Mouse (Mus musculus) myocyte (in vitro differentiated cells): ENCODE measurements around the gene Iqch. TPM values are rescaled to one million over a fixed set of nuclear protein-coding genes. Genes with fewer than 3 reads are reported as not detected.

Source experiments
- H3K27me3 ChIP-seq: one replicate; pipeline ENCODE4 v1.6.1; 2011; ENCODE audit not compliant: control insufficient read depth, insufficient read depth, insufficient read length
- H3K36me3 ChIP-seq: one replicate; pipeline ENCODE4 v1.6.1; 2011; ENCODE audit not compliant: control insufficient read depth, insufficient read depth
- H3K4me2 ChIP-seq: one replicate; pipeline ENCODE4 v1.6.1; 2011; ENCODE audit warnings: low read depth, control low read depth
- H3K4me3 ChIP-seq: one replicate; pipeline ENCODE4 v1.5.1; 2011; ENCODE audit warnings: mild to moderate bottlenecking, control low read depth, moderate library complexity
- H3K79me2 ChIP-seq: one replicate; pipeline ENCODE4 v1.6.1; 2011; ENCODE audit not compliant: control insufficient read depth, insufficient read depth
- H3ac ChIP-seq: one replicate; pipeline ENCODE4 v1.6.1; 2011; ENCODE audit not compliant: control insufficient read depth, insufficient read length
- CEBPB ChIP-seq: IDR thresholded peaks from 2 replicates; pipeline ENCODE4 v1.6.1; 2011; ENCODE audit warnings: mild to moderate bottlenecking, moderate library complexity; ENCODE audit not compliant: poor library complexity, insufficient read depth, severe bottlenecking
- E2F4 ChIP-seq: IDR thresholded peaks from one replicate; pipeline ENCODE4 v1.6.1; 2011; ENCODE audit warnings: mild to moderate bottlenecking, control low read depth, moderate library complexity; ENCODE audit not compliant: insufficient read depth
- MAX ChIP-seq: IDR thresholded peaks from one replicate; pipeline ENCODE4 v1.6.1; 2011; ENCODE audit warnings: low read depth, mild to moderate bottlenecking, control low read depth
- MYOD1 ChIP-seq, 3 experiments: IDR thresholded peaks; one replicate each; pipeline ENCODE4 v1.6.1; 2011; ENCODE audit warnings: control low read depth in 2 of 3, low read depth in 2 of 3, mild to moderate bottlenecking in 2 of 3, moderate library complexity in 1 of 3; ENCODE audit not compliant: insufficient read length in 2 of 3, control insufficient read depth in 1 of 3
- MYOG ChIP-seq, 3 experiments: IDR thresholded peaks; one replicate each; pipeline ENCODE4 v1.6.1; 2011; ENCODE audit warnings: control low read depth in 2 of 3, low read depth in 2 of 3, mild to moderate bottlenecking in 2 of 3; ENCODE audit not compliant: insufficient read length in 2 of 3, control insufficient read depth in 1 of 3, insufficient read depth in 1 of 3
- POLR2A ChIP-seq: IDR thresholded peaks from one replicate; pipeline ENCODE4 v1.6.1; 2011; ENCODE audit warnings: low read depth, mild to moderate bottlenecking, control low read depth, moderate library complexity; ENCODE audit not compliant: insufficient read length
- POLR2AphosphoS2 ChIP-seq: IDR thresholded peaks from one replicate; pipeline ENCODE4 v1.6.1; 2011; ENCODE audit warnings: low read depth, control low read depth; ENCODE audit not compliant: insufficient read length
- REST ChIP-seq: IDR thresholded peaks from one replicate; pipeline ENCODE4 v1.6.1; 2011; ENCODE audit warnings: mild to moderate bottlenecking, control low read depth, moderate library complexity; ENCODE audit not compliant: insufficient read depth, insufficient read length
- SRF ChIP-seq: IDR thresholded peaks from one replicate; pipeline ENCODE4 v1.6.1; 2011; ENCODE audit warnings: low read depth; ENCODE audit not compliant: control insufficient read depth, insufficient read length
- TCF12 ChIP-seq: IDR thresholded peaks from one replicate; pipeline ENCODE4 v1.6.1; 2011; ENCODE audit warnings: mild to moderate bottlenecking, control low read depth; ENCODE audit not compliant: poor library complexity, insufficient read depth, severe bottlenecking
- TCF3 ChIP-seq: IDR thresholded peaks from one replicate; pipeline ENCODE4 v1.6.1; 2011; ENCODE audit warnings: low read depth, control low read depth; ENCODE audit not compliant: insufficient read length
- USF1 ChIP-seq: IDR thresholded peaks from one replicate; pipeline ENCODE4 v1.6.1; 2011; ENCODE audit warnings: low read depth, mild to moderate bottlenecking, control low read depth, moderate library complexity
- polyA plus RNA-seq: library from polyadenylated mRNA; unstranded; fragments of >200 nt; fragmentation: generic; extraction: Trizol; gene quantifications from one replicate; pipeline ENCODE4 v1.2.1, GENCODE M21; 2012; ENCODE audit warnings: missing spikeins

Gene Iqch
- polyA plus RNA-seq, 1 experiment = not detected

GRCm38 (mm10) chr9:63507110-63507509, 95.2 kb downstream of the Iqch start:
- H3K36me3 ChIP-seq = no peaks in the 10 kb centered on the region
- H3K27me3 ChIP-seq = peaks cover 36% of the 10 kb centered on the region
- no peak overlapping the region for H3K4me3 ChIP-seq
- no peak for TF ChIP-seq MYOG (IDR thresholded peaks at IDR 0.05; ENCODE audit: control insufficient read depth in 1 of 3, insufficient read depth in 1 of 3, insufficient read length in 2 of 3, low read depth in 2 of 3)
- TF ChIP-seq E2F4 = no peak
- TF ChIP-seq CEBPB = no peak
- no peak for TF ChIP-seq SRF
- no peak for TF ChIP-seq MYOD1 (IDR thresholded peaks at IDR 0.05; ENCODE audit: control insufficient read depth in 1 of 3, insufficient read length in 2 of 3, low read depth in 2 of 3)
- TF ChIP-seq USF1 = no peak
- TF ChIP-seq MAX = no peak
- no peak for TF ChIP-seq POLR2A
- TF ChIP-seq TCF3 = no peak
- TF ChIP-seq REST = no peak
- TF ChIP-seq TCF12 = no peak
- TF ChIP-seq POLR2AphosphoS2 = no peak
- H3K79me2 ChIP-seq = no peaks in the 10 kb centered on the region
- H3K4me2 ChIP-seq = no peak overlapping the region
- no peak overlapping the region for H3ac ChIP-seq

- H3ac ChIP-seq = no peak overlapping the region
- no peak for TF ChIP-seq MYOD1 (IDR thresholded peaks at IDR 0.05; ENCODE audit: control insufficient read depth in 1 of 3, insufficient read length in 2 of 3, low read depth in 2 of 3)
- TF ChIP-seq MYOG (IDR thresholded peaks at IDR 0.05; ENCODE audit: control insufficient read depth in 1 of 3, insufficient read depth in 1 of 3, insufficient read length in 2 of 3, low read depth in 2 of 3) = no peak
- TF ChIP-seq E2F4 = no peak
- TF ChIP-seq POLR2A = no peak
- no peak for TF ChIP-seq REST
- no peak for TF ChIP-seq TCF3
- TF ChIP-seq SRF = no peak
- TF ChIP-seq MAX = no peak
- TF ChIP-seq POLR2AphosphoS2 = no peak
- no peak for TF ChIP-seq CEBPB
- no peak for TF ChIP-seq TCF12
- TF ChIP-seq USF1 = no peak
Measured at GRCm38 (mm10) chr9:63503890-63504289, 98.4 kb downstream of the Iqch start.

GRCm38 (mm10) chr9:63501516-63501915, 100.8 kb downstream of the Iqch start:
- Histone ChIP-seq H3K4me2 (no peak overlapping the region), H3K36me3 (no peaks in the 10 kb centered on the region), H3K4me3 (no peak overlapping the region), H3ac (no peak overlapping the region), H3K27me3 (peaks cover 19% of the 10 kb centered on the region), H3K79me2 (no peaks in the 10 kb centered on the region)
- TF ChIP-seq CEBPB (no peak), SRF (no peak), REST (no peak), MYOG (IDR thresholded peaks at IDR 0.05; ENCODE audit: control insufficient read depth in 1 of 3, insufficient read depth in 1 of 3, insufficient read length in 2 of 3, low read depth in 2 of 3) (no peak), TCF12 (no peak), POLR2AphosphoS2 (no peak), POLR2A (no peak), USF1 (no peak), MYOD1 (IDR thresholded peaks at IDR 0.05; ENCODE audit: control insufficient read depth in 1 of 3, insufficient read length in 2 of 3, low read depth in 2 of 3) (no peak), TCF3 (no peak), E2F4 (no peak), MAX (no peak)

More at GRCm38 (mm10) chr9:63503890-63504289, 98.4 kb downstream of the Iqch start:
- peaks cover 24% of the 10 kb centered on the region for H3K27me3 ChIP-seq
- no peak overlapping the region for H3K4me3 ChIP-seq
- no peak overlapping the region for H3K4me2 ChIP-seq
- H3K36me3 ChIP-seq = no peaks in the 10 kb centered on the region
- no peaks in the 10 kb centered on the region for H3K79me2 ChIP-seq

DNA sequence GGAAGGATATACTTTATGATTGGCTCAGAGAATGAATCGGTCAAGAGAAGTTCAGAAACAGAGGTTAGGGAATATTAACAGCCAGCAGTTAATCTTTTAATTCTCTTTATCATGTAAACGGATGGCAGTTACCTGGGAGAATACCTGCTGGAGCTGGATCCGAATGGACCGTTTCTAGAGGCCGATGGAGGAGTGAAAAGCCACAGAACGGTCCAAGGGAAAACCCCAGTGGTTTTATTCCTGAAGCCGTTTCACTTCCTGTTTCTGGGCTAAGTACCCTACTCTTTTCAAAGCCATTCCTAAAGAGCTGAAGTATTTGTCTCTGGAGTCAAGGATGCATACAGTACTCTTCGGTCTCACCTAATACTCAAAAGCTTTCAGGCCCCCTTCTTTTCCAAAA, 102.4 kb downstream of the Iqch start:
- Histone ChIP-seq H3K27me3 (peaks cover 14% of the 10 kb centered on the region), H3K4me3 (no peak overlapping the region), H3K79me2 (no peaks in the 10 kb centered on the region), H3ac (no peak overlapping the region), H3K4me2 (no peak overlapping the region), H3K36me3 (no peaks in the 10 kb centered on the region)
- TF ChIP-seq USF1 = no peak
- TF ChIP-seq REST = no peak
- TF ChIP-seq POLR2A = no peak
- TF ChIP-seq CEBPB = no peak
- TF ChIP-seq POLR2AphosphoS2 = no peak
- no peak for TF ChIP-seq TCF12
- no peak for TF ChIP-seq MAX
- no peak for TF ChIP-seq MYOG (IDR thresholded peaks at IDR 0.05; ENCODE audit: control insufficient read depth in 1 of 3, insufficient read depth in 1 of 3, insufficient read length in 2 of 3, low read depth in 2 of 3)
- no peak for TF ChIP-seq MYOD1 (IDR thresholded peaks at IDR 0.05; ENCODE audit: control insufficient read depth in 1 of 3, insufficient read length in 2 of 3, low read depth in 2 of 3)
- no peak for TF ChIP-seq E2F4
- no peak for TF ChIP-seq SRF
- TF ChIP-seq TCF3 = no peak

- peaks cover 22% of the 10 kb centered on the region for H3K27me3 ChIP-seq
Measured at GRCm38 (mm10) chr9:63495786-63496185, 106.5 kb downstream of the Iqch start.

More at GRCm38 (mm10) chr9:63495786-63496185, 106.5 kb downstream of the Iqch start:
- TF ChIP-seq CEBPB (no peak), USF1 (no peak), REST (no peak), MAX (no peak), E2F4 (no peak), SRF (no peak), TCF12 (no peak), MYOD1 (IDR thresholded peaks at IDR 0.05; ENCODE audit: control insufficient read depth in 1 of 3, insufficient read length in 2 of 3, low read depth in 2 of 3) (no peak), POLR2AphosphoS2 (no peak), POLR2A (no peak)
- Histone ChIP-seq H3K36me3 (no peaks in the 10 kb centered on the region), H3K79me2 (no peaks in the 10 kb centered on the region), H3K4me2 (no peak overlapping the region), H3K4me3 (no peak overlapping the region), H3ac (no peak overlapping the region)
